ENCODE assay signal across 7 mouse cellular contexts in genomic region chr16:31948345-31948774, GRCm38 (mm10). TPM values are rescaled to one million over a fixed set of nuclear protein-coding genes. Genes with fewer than 3 reads are reported as not detected.
DNase-seq lines count a peak whose midpoint lies in the region; ATAC-seq lines count a peak whose summit lies in the region.

0610012G03Rik (minus strand) TSS chr16:31948494.
Ncbp2 (plus strand) TSS chr16:31948513.

- WGBS in intestine, embryonic 16.5 days, result under 1% methylated on average over 55 of the region's 55 CpGs
- under 1% methylated on average over 49 of the region's 55 CpGs for WGBS in midbrain, embryonic 11.5 days

- peak within 1 kb of the TSS; percentile 89 for H3K4me3 ChIP-seq in intestine, embryonic 16.5 days (ENCODE audit: low read length)
- peak within 1 kb of the TSS; percentile 94 for H3K4me3 ChIP-seq in midbrain, embryonic 11.5 days (ENCODE audit: low read depth, low read length)

- H3K4me1 ChIP-seq in intestine, embryonic 16.5 days (ENCODE audit: control insufficient read depth, insufficient read depth, low read length), result peaks cover 19% of the 10 kb centered on the region
- peaks cover 20% of the 10 kb centered on the region for H3K4me1 ChIP-seq in midbrain, embryonic 11.5 days (ENCODE audit: control insufficient read depth, insufficient read depth, low read length)

- H3K27me3 ChIP-seq in intestine, embryonic 16.5 days (replicated peaks; ENCODE audit: control insufficient read depth, insufficient read depth, low read length), result no peaks in the 10 kb centered on the region
- H3K27me3 ChIP-seq in midbrain, embryonic 11.5 days (ENCODE audit: control insufficient read depth, insufficient read depth, low read length), result no peaks in the 10 kb centered on the region

- H3K9me3 ChIP-seq in intestine, embryonic 16.5 days (ENCODE audit: control insufficient read depth, low read length), result no peaks in the 10 kb centered on the region
- no peaks in the 10 kb centered on the region for H3K9me3 ChIP-seq in midbrain, embryonic 11.5 days (ENCODE audit: control insufficient read depth, low read length)

- peak within 1 kb of the TSS; percentile 97 for H3K9ac ChIP-seq in intestine, embryonic 16.5 days (ENCODE audit: low read depth, low read length)
- H3K9ac ChIP-seq in midbrain, embryonic 11.5 days (ENCODE audit: low read length), result peak within 1 kb of the TSS; percentile 93

- no peaks in the 10 kb centered on the region for H3K36me3 ChIP-seq in intestine, embryonic 16.5 days (ENCODE audit: control insufficient read depth, insufficient read depth, low read length)
- H3K36me3 ChIP-seq in midbrain, embryonic 11.5 days (ENCODE audit: control insufficient read depth, insufficient read depth, low read length), result no peaks in the 10 kb centered on the region

- intact Hi-C loops in left cerebral cortex, postnatal 36 days (cut with DNase I), result loop anchor here (1.0 kb wide), 2 partner anchors 55 to 299 kb away; partner anchors contain the start of genes Fbxo45, Senp5 and Wdr53

- peak; percentile 96 for DNase-seq in adrenal gland, adult 2 months
- DNase-seq in embryo, embryonic 11.5 days (ENCODE audit: low read depth, low spot score), result peak; percentile 93
- peak; percentile 96 to 97 for DNase-seq in gastrocnemius, postnatal 4 days (ENCODE audit: low spot score in 2 of 2)
- DNase-seq in left cerebral cortex, postnatal 36 days (ENCODE audit: low spot score in 2 of 2), result peak; percentile 96 to 98
- peak; percentile 99 for DNase-seq in midbrain, embryonic 11.5 days (ENCODE audit: low spot score, missing footprints)
- DNase-seq in skeletal muscle tissue, adult 2 months (ENCODE audit: low read depth, low spot score), result peak; percentile 93

- peak within 1 kb of the TSS; percentile 81 for H3K4me2 ChIP-seq in intestine, embryonic 16.5 days (ENCODE audit: low read depth, low read length)
- H3K4me2 ChIP-seq in midbrain, embryonic 11.5 days, result peak within 1 kb of the TSS; percentile 56

- peak within 1 kb of the TSS; percentile 96 for H3K27ac ChIP-seq in intestine, embryonic 16.5 days (ENCODE audit: low read length)
- H3K27ac ChIP-seq in midbrain, embryonic 11.5 days (ENCODE audit: low read depth, low read length), result peak within 1 kb of the TSS; percentile 76

- peak; percentile 92 for ATAC-seq in intestine, embryonic 16.5 days
- ATAC-seq in midbrain, embryonic 11.5 days (ENCODE audit: low FRiP score), result peak; percentile 93

RNA-seq across cellular contexts. Expression of gene 0610012G03Rik, which starts in this region (rescaled TPM):
- total RNA-seq in adrenal gland, adult 2 months (2021), result 10 to 100 TPM; 40.5 to 47.4 TPM
- polyA plus RNA-seq in adrenal gland, adult 2 months (2012; rRNA removed), result 143 and 164 TPM in 2 replicates
- total RNA-seq in gastrocnemius, postnatal 4 days (2021), result 10 to 100 TPM; 43.3 to 46.9 TPM
- 140 and 155 TPM in 2 replicates for polyA plus RNA-seq in intestine, embryonic 16.5 days (2015; fragmentation: Nextera tagmentation; extraction: Ambion mirVana)
- 10 to 100 TPM; 39.7 to 51.9 TPM for total RNA-seq in left cerebral cortex, postnatal 36 days (2021)
- polyA plus RNA-seq in midbrain, embryonic 11.5 days (2014; fragmentation: Nextera tagmentation; extraction: Ambion mirVana), result 86.0 and 93.2 TPM in 2 replicates

RNA-seq across cellular contexts. Expression of gene Ncbp2, which starts in this region (rescaled TPM):
- total RNA-seq in adrenal gland, adult 2 months (2021), result 10 to 100 TPM; 45.1 to 54.0 TPM
- 2.3 and 6.0 TPM in 2 replicates for polyA plus RNA-seq in adrenal gland, adult 2 months (2012; rRNA removed)
- total RNA-seq in gastrocnemius, postnatal 4 days (2021), result 10 to 100 TPM; 33.2 to 35.1 TPM
- polyA plus RNA-seq in intestine, embryonic 16.5 days (2015; fragmentation: Nextera tagmentation; extraction: Ambion mirVana), result 63.8 and 72.2 TPM in 2 replicates
- total RNA-seq in left cerebral cortex, postnatal 36 days (2021), result 10 to 100 TPM; 47.7 to 49.7 TPM
- polyA plus RNA-seq in midbrain, embryonic 11.5 days (2014; fragmentation: Nextera tagmentation; extraction: Ambion mirVana), result 165 and 173 TPM in 2 replicates

Comparison
In these comparisons a context has a peak if more than half of its experiments do, and no peak if none do; other contexts are left out.
1. Peak in every context shown above with its lines: DNase-seq, ATAC-seq, H3K4me3 ChIP-seq and H3K27ac ChIP-seq.